Mouse (Mus musculus): ENCODE results near the gene Scai. TPM values are rescaled to one million over a fixed set of nuclear protein-coding genes. Genes with fewer than 3 reads are reported as not detected.
"Not testable (repeated sequence)": the region's sequence is repeated elsewhere in the genome, so short reads cannot be mapped to it uniquely, and the experiment has no call there.

Gene Scai
- polyA plus RNA-seq (2012; rRNA removed) = 0.61 and 2.4 TPM in 2 replicates

DNA sequence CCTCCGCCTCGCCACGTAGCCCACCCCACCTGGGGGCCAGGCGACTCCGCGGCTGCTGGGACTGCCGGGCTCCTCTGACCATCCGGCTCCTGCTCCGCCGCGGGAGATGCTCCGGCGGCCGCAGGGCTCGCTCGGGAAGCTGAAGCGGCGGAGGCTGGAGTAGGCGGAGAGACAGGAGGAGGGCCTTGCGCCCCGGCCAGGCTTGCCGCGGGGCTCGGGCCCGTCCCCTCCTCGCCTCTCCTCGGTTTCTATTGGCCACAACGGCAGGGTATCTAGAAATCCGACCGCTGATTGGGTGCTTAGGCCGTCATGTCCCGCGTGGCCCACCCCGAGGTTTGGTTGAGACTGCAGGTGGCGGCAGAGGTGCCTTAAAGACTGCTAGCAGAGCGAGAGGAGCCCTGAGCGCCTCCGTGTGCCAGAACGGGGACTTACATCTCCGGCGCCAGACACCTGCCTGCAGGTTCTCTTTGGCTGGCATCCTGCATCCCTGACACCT lies at the start of gene Scai:
Gene Scai, minus strand, starts transcription at position 174 of the 496 bp plus-strand sequence.
- peaks cover 4% of the 10 kb centered on the region for H3K4me1 ChIP-seq (ENCODE audit: control insufficient read depth, insufficient read depth, low read length)
- DNase-seq = peak; percentile 95
- TF ChIP-seq POLR2A (IDR thresholded peaks at IDR 0.05; ENCODE audit: borderline replicate concordance, extremely low read depth, low read depth, low read length) = no peak
- peak; percentile 71 for TF ChIP-seq CTCF (IDR thresholded peaks at IDR 0.05; ENCODE audit: insufficient read depth, low read length)
- WGBS = under 1% methylated on average over 41 of the region's 41 CpGs
- H3K4me3 ChIP-seq (replicated peaks; ENCODE audit: extremely low read depth, low read depth, low read length) = peak within 1 kb of the TSS; percentile 76

DNA sequence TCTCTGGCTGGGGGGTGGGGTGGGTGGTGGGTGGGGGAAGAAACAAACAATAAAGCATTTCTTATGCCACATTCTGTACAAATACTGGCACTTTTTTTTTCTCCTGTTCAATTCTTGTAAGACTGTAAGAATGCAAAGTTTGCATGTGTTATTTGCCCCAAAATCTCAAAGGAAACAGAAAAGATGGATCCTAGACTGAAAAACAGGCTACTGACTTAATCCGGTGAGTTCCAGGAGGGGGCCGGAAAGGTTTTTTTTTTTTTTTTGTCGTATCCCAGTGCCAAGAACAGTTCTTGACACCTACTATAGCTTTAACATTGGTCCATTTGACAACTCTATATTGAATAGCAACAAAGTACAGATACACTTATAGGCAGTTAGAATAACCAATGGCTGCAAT lies 36.2 kb upstream of the Scai start:
- TF ChIP-seq POLR2A (IDR thresholded peaks at IDR 0.05; ENCODE audit: borderline replicate concordance, extremely low read depth, low read depth, low read length) (no peak), CTCF (IDR thresholded peaks at IDR 0.05; ENCODE audit: insufficient read depth, low read length) (no peak)
- Histone ChIP-seq H3K4me3 (replicated peaks; ENCODE audit: extremely low read depth, low read depth, low read length) (no peak overlapping the region), H3K4me1 (ENCODE audit: control insufficient read depth, insufficient read depth, low read length) (peaks cover 7% of the 10 kb centered on the region)
- DNase-seq = no peak
- 29% methylated on average over 3 of the region's 3 CpGs for WGBS

DNA sequence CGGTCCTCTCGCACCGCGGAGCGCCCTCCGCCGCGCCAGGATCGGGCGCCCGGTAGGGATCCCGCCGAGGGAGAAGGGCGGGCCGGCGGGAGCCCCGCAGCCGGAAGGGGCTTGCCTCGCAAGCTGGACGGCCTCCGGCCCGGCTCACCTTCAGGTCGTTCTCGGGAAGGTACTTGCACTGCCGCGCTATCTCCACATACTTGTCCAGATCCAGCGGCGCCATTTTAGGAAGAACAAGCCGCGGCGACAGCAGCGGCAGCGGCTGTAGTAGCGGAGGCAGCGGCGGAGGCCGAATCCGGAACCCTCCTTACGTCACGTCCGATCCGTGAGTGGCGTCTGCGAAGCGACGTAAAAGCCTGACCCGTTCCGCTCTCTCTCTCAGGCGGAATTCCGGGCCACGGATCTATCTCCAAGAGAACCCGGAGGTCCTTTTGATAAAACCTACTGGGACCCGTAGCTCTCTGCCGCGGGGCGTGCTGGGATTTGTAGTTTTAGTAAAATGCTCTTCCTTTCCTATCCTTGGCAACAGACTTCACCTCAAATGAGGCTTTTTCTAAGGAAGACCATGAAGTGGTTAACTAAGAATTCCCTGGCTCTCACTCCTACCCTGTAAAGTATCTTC lies 35.6 kb upstream of the Scai start, which contains the start of gene Ppp6c:
Gene Ppp6c, minus strand, starts transcription at position 433 of the 622 bp plus-strand sequence.
- peak; percentile 92 for DNase-seq
- TF ChIP-seq CTCF (IDR thresholded peaks at IDR 0.05; ENCODE audit: insufficient read depth, low read length) (no peak), POLR2A (IDR thresholded peaks at IDR 0.05; ENCODE audit: borderline replicate concordance, extremely low read depth, low read depth, low read length) (peak; percentile 87)
- peak within 1 kb of the TSS; percentile 86 for H3K4me3 ChIP-seq (replicated peaks; ENCODE audit: extremely low read depth, low read depth, low read length)
- under 1% methylated on average over 56 of the region's 56 CpGs for WGBS
- H3K4me1 ChIP-seq (ENCODE audit: control insufficient read depth, insufficient read depth, low read length) = peaks cover 7% of the 10 kb centered on the region

DNA sequence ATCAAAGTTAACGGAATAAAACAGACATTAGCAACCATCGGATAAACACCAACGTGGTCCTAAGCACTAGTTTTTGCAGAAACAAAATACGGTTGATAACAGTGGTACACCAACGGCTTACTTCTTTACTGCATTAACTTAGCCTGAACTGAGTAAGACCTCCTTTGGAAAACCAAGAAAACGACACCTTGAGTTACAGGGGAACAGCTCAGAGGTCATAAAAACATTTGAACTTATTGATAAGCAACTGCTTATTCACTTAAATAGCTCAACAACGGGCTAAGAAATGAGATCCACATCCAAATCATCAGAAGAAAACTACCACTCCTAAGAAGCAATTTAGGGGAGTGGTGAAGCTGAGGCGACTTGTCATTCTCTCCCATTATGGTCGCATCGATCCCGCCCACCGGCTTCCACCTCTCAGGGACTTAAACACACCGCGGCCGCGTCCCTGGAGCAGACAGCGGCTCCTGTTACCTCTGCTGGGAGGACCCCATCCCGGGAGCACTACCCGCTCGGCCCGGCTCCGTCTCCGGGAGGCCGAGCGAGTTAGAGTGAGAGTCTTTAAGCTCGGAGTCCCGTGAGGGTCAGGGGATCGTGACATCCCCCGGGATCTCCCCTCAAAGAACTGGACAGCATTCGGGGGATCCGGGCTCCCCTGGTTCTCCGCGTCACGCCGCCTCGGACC lies 34.9 kb upstream of the Scai start:
- WGBS = 2% methylated on average over 36 of the region's 36 CpGs
- DNase-seq; H3K4me1 ChIP-seq (ENCODE audit: control insufficient read depth, insufficient read depth, low read length): not testable (repeated sequence)
- H3K4me3 ChIP-seq (replicated peaks; ENCODE audit: extremely low read depth, low read depth, low read length) = peak overlapping the region; percentile 86

GRCm38 (mm10) chr2:39224621-39225020 lies 34.1 kb upstream of the Scai start:
- no peak overlapping the region for H3K4me3 ChIP-seq (replicated peaks; ENCODE audit: extremely low read depth, low read depth, low read length)
- DNase-seq = no peak
- TF ChIP-seq CTCF (IDR thresholded peaks at IDR 0.05; ENCODE audit: insufficient read depth, low read length) = no peak
- TF ChIP-seq POLR2A (IDR thresholded peaks at IDR 0.05; ENCODE audit: borderline replicate concordance, extremely low read depth, low read depth, low read length) = no peak
- peaks cover 7% of the 10 kb centered on the region for H3K4me1 ChIP-seq (ENCODE audit: control insufficient read depth, insufficient read depth, low read length)

DNA sequence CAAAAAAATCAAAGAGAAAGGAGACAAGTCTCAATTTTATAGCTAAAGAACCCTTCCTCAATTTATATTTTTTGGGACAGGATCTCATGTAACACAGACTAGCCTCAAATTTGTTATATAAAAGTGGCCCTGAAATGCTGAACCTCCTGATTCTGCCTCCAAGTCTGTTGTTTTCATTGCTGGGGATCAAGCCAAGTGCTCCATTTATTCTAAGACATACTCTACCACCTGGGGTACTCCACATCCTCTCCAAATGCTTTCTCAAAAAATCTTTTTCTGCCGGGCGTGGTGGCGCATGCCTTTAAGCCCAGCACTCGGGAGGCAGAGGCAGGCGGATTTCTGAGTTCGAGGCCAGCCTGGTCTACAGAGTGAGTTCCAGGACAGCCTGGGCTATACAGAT lies 29.5 kb upstream of the Scai start:
- H3K4me1 ChIP-seq (ENCODE audit: control insufficient read depth, insufficient read depth, low read length) = peaks cover 9% of the 10 kb centered on the region
- no peak for TF ChIP-seq CTCF (IDR thresholded peaks at IDR 0.05; ENCODE audit: insufficient read depth, low read length)
- no peak for TF ChIP-seq POLR2A (IDR thresholded peaks at IDR 0.05; ENCODE audit: borderline replicate concordance, extremely low read depth, low read depth, low read length)
- 89% methylated on average over 6 of the region's 6 CpGs for WGBS
- no peak overlapping the region for H3K4me3 ChIP-seq (replicated peaks; ENCODE audit: extremely low read depth, low read depth, low read length)
- DNase-seq = no peak

DNA sequence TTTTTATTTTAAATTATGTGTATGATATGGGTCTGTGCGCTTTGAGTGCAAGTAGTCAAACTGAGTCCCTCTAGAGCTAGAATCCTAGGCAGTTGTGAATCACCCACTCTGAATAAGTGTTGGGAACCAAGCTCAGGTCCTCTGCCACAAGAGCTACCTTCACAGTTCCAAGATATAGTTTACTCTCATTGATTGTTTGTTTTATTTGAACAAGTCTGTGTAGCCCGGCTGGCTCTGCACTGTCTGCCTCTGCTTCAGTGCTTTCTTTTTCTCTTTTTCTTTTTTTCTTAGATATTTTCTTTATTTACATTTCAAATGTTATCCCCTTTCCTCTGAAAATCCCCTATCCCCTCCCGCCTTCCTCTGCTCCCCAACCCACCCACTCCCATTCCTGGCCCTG lies 28.5 kb upstream of the Scai start:
- Histone ChIP-seq H3K4me3 (replicated peaks; ENCODE audit: extremely low read depth, low read depth, low read length) (no peak overlapping the region), H3K4me1 (ENCODE audit: control insufficient read depth, insufficient read depth, low read length) (peaks cover 5% of the 10 kb centered on the region; the same call in 1 of the 2 replicates)
- TF ChIP-seq POLR2A (IDR thresholded peaks at IDR 0.05; ENCODE audit: borderline replicate concordance, extremely low read depth, low read depth, low read length) = no peak
- TF ChIP-seq CTCF (IDR thresholded peaks at IDR 0.05; ENCODE audit: insufficient read depth, low read length) = no peak
- 64% methylated on average over 3 of the region's 3 CpGs for WGBS
- DNase-seq = no peak

- no peak for DNase-seq
- WGBS = 90% methylated on average over 4 of the region's 4 CpGs
Observed at GRCm38 (mm10) chr2:39217150-39217549, 26.6 kb upstream of the Scai start.

GRCm38 (mm10) chr2:39210738-39211137 lies 20.2 kb upstream of the Scai start:
- WGBS = 74% methylated on average over 4 of the region's 4 CpGs
- no peak overlapping the region for H3K4me3 ChIP-seq (replicated peaks; ENCODE audit: extremely low read depth, low read depth, low read length)
- no peak for DNase-seq
- no peaks in the 10 kb centered on the region; the same call in 1 of the 2 replicates for H3K4me1 ChIP-seq (ENCODE audit: control insufficient read depth, insufficient read depth, low read length)
- no peak for TF ChIP-seq CTCF (IDR thresholded peaks at IDR 0.05; ENCODE audit: insufficient read depth, low read length)
- TF ChIP-seq POLR2A (IDR thresholded peaks at IDR 0.05; ENCODE audit: borderline replicate concordance, extremely low read depth, low read depth, low read length) = no peak

More at GRCm38 (mm10) chr2:39217150-39217549, 26.6 kb upstream of the Scai start:
- H3K4me3 ChIP-seq (replicated peaks; ENCODE audit: extremely low read depth, low read depth, low read length) = no peak overlapping the region
- TF ChIP-seq CTCF (IDR thresholded peaks at IDR 0.05; ENCODE audit: insufficient read depth, low read length) (no peak), POLR2A (IDR thresholded peaks at IDR 0.05; ENCODE audit: borderline replicate concordance, extremely low read depth, low read depth, low read length) (no peak)
- H3K4me1 ChIP-seq (ENCODE audit: control insufficient read depth, insufficient read depth, low read length) = peaks cover 3% of the 10 kb centered on the region; the same call in 1 of the 2 replicates

DNA sequence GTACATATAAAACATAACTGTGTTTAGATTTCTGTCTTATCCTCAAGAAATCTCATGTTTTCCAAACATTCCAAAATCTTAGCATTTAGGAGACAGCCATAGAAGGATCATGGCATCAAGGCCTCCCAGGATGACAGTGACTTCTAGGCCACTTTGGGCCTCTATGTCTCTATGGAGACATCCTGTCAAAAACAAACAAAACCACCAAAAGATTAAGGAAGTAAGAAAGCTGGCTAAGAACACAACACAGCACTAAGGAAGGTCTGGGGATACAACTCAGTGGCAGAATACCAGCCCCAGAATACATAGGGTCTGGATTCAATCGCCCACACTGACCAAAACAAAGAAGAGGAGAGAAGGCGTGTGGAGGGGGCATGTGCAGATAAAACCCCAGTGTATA lies 12.8 kb upstream of the Scai start:
- TF ChIP-seq POLR2A (IDR thresholded peaks at IDR 0.05; ENCODE audit: borderline replicate concordance, extremely low read depth, low read depth, low read length) (no peak), CTCF (IDR thresholded peaks at IDR 0.05; ENCODE audit: insufficient read depth, low read length) (no peak)
- 86% methylated on average over 2 of the region's 2 CpGs for WGBS
- DNase-seq = no peak
- Histone ChIP-seq H3K4me3 (replicated peaks; ENCODE audit: extremely low read depth, low read depth, low read length) (no peak overlapping the region), H3K4me1 (ENCODE audit: control insufficient read depth, insufficient read depth, low read length) (no peaks in the 10 kb centered on the region)
